Mouse (Mus musculus) embryonic facial prominence, embryonic 13.5 days (tissue): ENCODE measurements around the gene Shld2. TPM values are rescaled to one million over a fixed set of nuclear protein-coding genes. Genes with fewer than 3 reads are reported as not detected.

ENCODE experiments used
- ATAC-seq: fragments of 200-750 bp; cut with Nextera tagmentation; 2 replicates; pipeline ENCODE4 v1.8.0; 2017; ENCODE audit warnings: low read depth; ENCODE audit not compliant: insufficient number of reproducible peaks, insufficient read depth, low FRiP score, low TSS enrichment
- H3K27ac ChIP-seq: fragments of 300-500 bp; sonication (generic); 2 replicates; pipeline ENCODE4 v1.5.1; 2015; ENCODE audit warnings: moderate library complexity, mild to moderate bottlenecking, inconsistent platforms
- H3K27me3 ChIP-seq: fragments of 300-500 bp; sonication (generic); 2 replicates; pipeline ENCODE4 v1.6.1; 2015; ENCODE audit warnings: mild to moderate bottlenecking, inconsistent platforms
- H3K36me3 ChIP-seq: fragments of 300-500 bp; sonication (generic); 2 replicates; pipeline ENCODE4 v1.6.1; 2015; ENCODE audit warnings: mild to moderate bottlenecking, inconsistent platforms
- H3K4me1 ChIP-seq: fragments of 300-500 bp; sonication (generic); 2 replicates; pipeline ENCODE4 v1.6.1; 2015; ENCODE audit warnings: inconsistent platforms
- H3K4me2 ChIP-seq: fragments of 300-500 bp; sonication (generic); 2 replicates; pipeline ENCODE4 v1.6.1; 2015; ENCODE audit warnings: moderate library complexity, mild to moderate bottlenecking, inconsistent platforms
- H3K4me3 ChIP-seq: fragments of 300-500 bp; sonication (generic); 2 replicates; pipeline ENCODE4 v1.5.1; 2015; ENCODE audit warnings: mild to moderate bottlenecking, inconsistent platforms
- H3K9ac ChIP-seq: fragments of 300-500 bp; sonication (generic); 2 replicates; pipeline ENCODE4 v1.6.1; 2015; ENCODE audit warnings: mild to moderate bottlenecking, inconsistent platforms
- H3K9me3 ChIP-seq: fragments of 300-500 bp; sonication (generic); 2 replicates; pipeline ENCODE4 v1.6.1; 2016; ENCODE audit warnings: inconsistent platforms
- WGBS: fragments of 180-500 bp; shearing (Covaris S2); methylation state at CpG from one replicate; pipeline ENCODE4 v1.1.7; 2015; ENCODE audit warnings: mixed read lengths; 5-methylcytosine and 5-hydroxymethylcytosine counted together
- polyA plus RNA-seq: library from polyadenylated mRNA; unstranded; fragments of >200 nt; fragmentation: Nextera tagmentation; extraction: Ambion mirVana; gene quantifications from 2 replicates; pipeline ENCODE4 v1.2.1, GENCODE M21; 2015

Shld2 gene
- polyA plus RNA-seq, 1 experiment from 2014 or later, result 15.8 TPM

DNA sequence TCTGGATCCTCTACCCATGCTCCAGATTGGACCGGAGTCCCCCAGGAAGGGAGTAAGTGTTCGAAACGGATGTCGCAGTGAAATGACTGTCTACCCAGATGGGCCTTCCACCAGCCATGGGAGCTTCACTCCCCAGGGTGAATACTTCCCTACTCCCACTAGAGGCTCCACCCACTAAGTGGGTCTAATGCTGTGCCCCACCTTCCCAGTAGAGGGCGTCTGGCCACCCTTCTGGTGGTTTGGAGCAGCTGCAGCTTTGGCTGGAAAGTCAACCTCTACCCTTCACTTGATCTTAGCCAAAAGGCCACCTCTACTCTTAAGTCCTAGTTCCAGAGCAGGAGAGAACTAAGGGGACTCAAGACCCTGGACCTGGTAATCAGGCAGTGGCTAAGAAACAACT lies 121.7 kb downstream of the Shld2 start:
- no peak for ATAC-seq
- no peak overlapping the region for H3K4me3 ChIP-seq
- WGBS, result 65% methylated on average over 5 of the region's 5 CpGs
- H3K27me3 ChIP-seq, result no peaks in the 10 kb centered on the region
- H3K4me1 ChIP-seq, result no peaks in the 10 kb centered on the region
- no peaks in the 10 kb centered on the region for H3K36me3 ChIP-seq
- H3K27ac ChIP-seq, result no peak overlapping the region
- no peaks in the 10 kb centered on the region for H3K9me3 ChIP-seq
- H3K9ac ChIP-seq, result no peak overlapping the region
- no peak overlapping the region for H3K4me2 ChIP-seq

Other genes starting within 250 kb of the Shld2 start
- 20.1 and 23.0 TPM in 2 replicates for gene Anxa8, start 224.5 kb downstream of the Shld2 start, polyA plus RNA-seq
- not detected in 2 replicates for gene A630023A22Rik, start 207.7 kb downstream of the Shld2 start, polyA plus RNA-seq
- 0.66 and 0.69 TPM in 2 replicates for gene Npy4r, start 158.0 kb downstream of the Shld2 start, polyA plus RNA-seq
- gene Gprin2, start 108.8 kb downstream of the Shld2 start, polyA plus RNA-seq, result 1.5 and 1.7 TPM in 2 replicates
- 0.30 and 0.66 TPM in 2 replicates for gene Syt15, start 90.9 kb downstream of the Shld2 start, polyA plus RNA-seq
- gene Glud1, start 234 bp upstream of the Shld2 start, polyA plus RNA-seq, result 85.6 and 85.8 TPM in 2 replicates
- gene Fam25c, start 44.9 kb upstream of the Shld2 start, polyA plus RNA-seq, result 4.7 and 6.9 TPM in 2 replicates
- gene Sncg, start 64.3 kb upstream of the Shld2 start, polyA plus RNA-seq, result 1.8 and 4.4 TPM in 2 replicates
- 7.4 and 7.7 TPM in 2 replicates for gene Mmrn2, start 65.0 kb upstream of the Shld2 start, polyA plus RNA-seq
- 58.1 and 64.9 TPM in 2 replicates for gene Bmpr1a, start 192.8 kb upstream of the Shld2 start, polyA plus RNA-seq
- not detected in 2 replicates for gene 9230112D13Rik, start 212.3 kb upstream of the Shld2 start, polyA plus RNA-seq